Mouse (Mus musculus): ENCODE results near the gene 1700020N01Rik.

1700020N01Rik gene

GRCm38 (mm10) chr10:21592896-21593380 lies at the start of gene 1700020N01Rik:
1700020N01Rik (plus strand) TSS chr10:21593145.
- no peak for DNase-seq

- DNase-seq, result no peak
Observed at GRCm38 (mm10) chr10:21543576-21544278, 49.2 kb upstream of the 1700020N01Rik start.

DNA sequence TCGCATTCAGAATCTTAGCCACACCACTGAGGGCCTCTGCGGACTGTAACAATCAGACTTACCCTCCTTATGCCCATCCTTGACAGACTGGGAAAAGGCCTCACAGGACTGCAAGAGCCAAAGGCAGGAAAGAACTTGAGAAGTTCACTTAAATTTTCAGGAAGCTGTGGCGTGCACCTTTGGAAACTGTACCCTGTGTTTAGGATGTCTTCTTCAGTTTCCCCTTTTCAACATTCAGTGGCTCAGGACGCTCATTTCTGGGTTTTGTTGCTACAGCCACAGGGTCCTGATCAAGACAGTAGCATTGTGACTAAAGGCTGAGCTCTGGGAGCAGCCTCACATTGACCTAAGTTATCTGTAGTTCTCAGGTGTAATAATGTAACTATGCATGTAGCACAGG lies 48.2 kb upstream of the 1700020N01Rik start:
- DNase-seq, result no peak

DNA sequence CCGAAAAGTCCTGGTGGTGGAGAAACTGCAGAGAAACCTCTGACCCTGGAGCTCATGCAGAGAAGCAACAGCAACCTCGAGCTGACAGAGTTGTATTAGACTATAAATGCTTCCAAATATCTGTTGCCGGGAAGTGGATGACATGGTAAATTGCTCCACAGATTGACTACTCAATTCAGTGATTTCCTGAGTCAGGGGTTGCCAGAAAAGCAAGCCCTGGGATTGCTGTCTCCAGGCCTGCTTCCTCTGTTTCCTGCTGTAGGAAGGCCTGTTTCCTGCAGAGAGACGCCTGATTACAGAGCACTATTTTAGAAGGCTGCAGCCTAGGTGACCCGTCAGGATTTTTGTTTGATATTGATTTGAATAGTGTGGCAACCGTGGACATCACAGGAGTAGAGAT lies 47.5 kb upstream of the 1700020N01Rik start:
- DNase-seq, result no peak

- DNase-seq, result no peak
Observed at GRCm38 (mm10) chr10:21548871-21549505, 44.0 kb upstream of the 1700020N01Rik start.

DNA sequence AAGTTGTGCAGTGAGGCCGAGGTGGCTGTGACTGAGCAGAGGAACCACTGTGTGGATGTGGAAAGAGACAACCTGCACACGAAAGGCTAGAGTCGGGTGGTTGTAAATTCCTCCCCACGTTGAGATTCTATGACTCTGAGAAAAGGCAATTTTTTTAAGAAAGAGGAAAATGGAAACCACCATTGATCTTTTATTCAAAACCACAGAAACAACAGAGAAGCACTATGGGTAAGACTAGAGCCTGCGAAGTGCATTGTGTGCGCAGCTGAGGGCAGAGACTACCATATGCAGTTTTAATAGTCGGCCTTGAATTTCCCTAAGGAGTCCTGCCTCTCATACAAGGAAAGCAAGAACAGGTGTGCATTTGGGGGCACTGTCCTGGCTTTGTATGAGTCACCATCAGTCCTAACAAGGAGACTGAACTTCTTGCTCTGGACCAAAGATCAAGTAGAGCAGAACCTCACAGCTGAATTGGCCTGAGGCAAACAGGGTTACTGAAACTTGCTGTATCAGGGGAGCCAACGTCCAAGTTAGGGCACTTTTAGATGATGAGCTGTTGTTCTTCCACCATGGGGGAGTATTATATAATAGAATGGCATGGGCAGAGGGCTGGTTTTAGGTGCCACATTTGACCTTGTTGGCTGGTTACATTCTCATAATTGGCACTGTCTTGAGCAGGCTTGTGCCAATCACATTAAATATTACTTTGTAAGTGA lies 39.8 kb upstream of the 1700020N01Rik start:
- no peak for DNase-seq

DNA sequence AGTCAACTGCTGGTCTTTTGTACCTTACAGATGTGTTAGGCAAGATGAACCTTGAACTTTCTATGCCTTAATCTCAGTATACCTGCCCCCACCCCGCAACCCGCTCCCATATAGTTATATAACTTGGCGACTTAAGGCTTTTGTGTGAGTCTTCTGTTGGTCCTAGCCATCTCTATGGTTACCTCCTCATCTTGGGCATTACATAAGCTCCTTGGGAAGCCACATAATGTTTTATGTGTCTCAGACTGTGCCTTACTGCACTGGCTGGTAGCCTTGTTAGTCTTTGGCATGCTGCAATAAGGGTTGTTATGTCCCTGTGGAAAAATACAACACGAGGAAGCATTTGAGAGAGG lies 39.3 kb upstream of the 1700020N01Rik start:
- DNase-seq, result no peak

DNA sequence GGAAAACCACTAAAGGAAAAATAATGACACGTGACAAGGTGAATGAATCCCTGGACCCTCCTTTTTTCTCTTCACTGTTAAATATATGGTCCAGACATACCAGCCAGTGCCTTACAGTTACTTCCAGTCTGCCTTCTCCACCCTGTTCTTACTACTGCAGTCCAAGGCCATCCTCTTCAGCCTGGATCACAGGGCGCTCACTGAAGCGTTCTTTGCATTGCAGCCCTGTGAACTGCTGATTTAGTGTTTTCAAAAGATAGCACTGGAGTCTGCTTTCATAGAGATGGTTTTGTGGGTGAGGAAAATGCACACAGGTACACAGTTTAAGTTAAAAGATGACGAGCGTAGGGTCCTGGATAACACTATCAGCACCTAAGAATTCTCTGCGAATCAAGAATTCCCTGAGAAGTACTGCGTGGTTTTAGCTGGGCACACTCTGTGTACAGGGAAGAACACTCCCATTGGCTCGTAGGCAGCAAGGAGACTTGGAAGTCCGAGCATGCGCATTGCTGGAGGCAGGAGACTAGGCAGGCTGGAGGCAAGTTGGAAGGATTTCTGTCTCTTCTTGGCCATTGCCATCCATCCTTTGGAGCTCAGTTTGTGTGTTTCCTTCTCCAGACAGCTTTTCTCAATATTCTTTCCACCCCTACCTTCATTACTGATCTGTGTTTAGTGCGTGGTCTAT lies 37.9 kb upstream of the 1700020N01Rik start:
- no peak for DNase-seq

DNA sequence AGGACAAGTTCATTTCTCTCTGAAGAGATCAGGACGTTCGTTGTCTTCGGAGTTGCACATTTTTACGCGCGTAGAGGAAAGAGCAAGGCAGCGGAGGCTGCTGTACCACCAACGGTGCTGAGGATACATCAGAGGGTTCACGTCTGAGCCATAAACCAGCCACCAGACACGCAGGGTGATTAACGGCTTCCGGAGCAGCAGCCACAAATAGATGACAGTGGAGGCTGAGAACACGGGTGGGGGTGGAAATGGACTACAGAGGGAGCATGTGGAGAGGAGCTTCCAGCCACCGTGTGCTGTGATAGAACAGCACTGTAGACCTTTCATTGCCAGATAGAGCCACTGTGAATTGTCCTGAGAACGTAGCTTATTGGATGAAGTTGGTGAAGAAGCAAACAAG lies 33.2 kb upstream of the 1700020N01Rik start:
- no peak for DNase-seq

GRCm38 (mm10) chr10:21561181-21561580 lies 31.8 kb upstream of the 1700020N01Rik start:
- no peak for DNase-seq

- DNase-seq, result no peak
Observed at GRCm38 (mm10) chr10:21563446-21563845, 29.5 kb upstream of the 1700020N01Rik start.

- no peak for DNase-seq
Observed at GRCm38 (mm10) chr10:21564189-21564588, 28.8 kb upstream of the 1700020N01Rik start.

DNA sequence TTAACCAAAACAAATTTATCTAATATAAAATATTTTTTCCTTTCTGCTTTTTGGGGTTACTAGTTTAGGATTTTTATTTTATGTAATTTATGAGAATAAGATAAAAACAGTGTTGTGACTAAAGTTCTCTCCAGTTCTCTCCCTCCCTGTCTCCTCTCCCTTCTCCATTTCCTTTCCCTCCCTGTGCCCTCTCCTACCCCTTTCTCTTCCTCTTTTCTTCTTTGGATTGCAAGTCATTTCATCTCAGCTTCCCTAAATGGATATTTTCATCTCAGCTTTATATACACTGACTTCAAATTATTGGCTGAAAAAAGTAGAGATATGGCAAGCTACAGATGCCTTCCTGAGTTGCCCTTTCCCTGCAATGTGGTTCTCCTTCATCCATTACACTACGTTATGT lies 26.9 kb upstream of the 1700020N01Rik start:
- DNase-seq, result no peak

GRCm38 (mm10) chr10:21571615-21572014 lies 21.3 kb upstream of the 1700020N01Rik start:
- DNase-seq, result no peak

- DNase-seq, result no peak
Observed at GRCm38 (mm10) chr10:21573713-21574112, 19.2 kb upstream of the 1700020N01Rik start.

DNA sequence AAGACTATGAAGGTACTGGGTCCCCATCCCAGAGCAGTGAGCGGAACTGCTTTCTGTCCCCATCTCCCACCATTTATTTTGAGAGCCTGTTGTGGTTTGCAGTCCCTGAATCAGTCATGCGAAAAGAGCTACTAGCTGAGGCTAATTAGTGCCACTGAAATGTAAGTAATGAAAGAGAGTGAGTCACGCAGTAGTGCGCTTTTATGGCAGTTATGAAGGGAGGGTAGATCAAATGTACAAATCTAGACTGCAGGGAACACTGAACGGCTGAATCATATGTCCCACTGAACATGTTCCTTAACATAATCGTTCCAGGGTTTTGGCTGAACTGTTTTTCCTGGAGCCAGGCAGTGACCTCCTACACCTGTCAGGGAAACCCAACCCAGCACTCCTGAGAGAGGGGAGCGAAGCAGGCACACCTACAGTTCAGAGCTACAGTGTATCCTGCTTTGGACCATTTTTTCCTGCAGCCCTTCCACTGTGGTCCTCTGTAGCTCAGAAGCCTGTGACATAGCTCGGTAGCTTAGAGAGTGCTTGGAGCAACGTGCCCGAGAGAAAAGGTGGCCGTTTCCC lies 17.1 kb upstream of the 1700020N01Rik start:
- DNase-seq, result no peak

DNA sequence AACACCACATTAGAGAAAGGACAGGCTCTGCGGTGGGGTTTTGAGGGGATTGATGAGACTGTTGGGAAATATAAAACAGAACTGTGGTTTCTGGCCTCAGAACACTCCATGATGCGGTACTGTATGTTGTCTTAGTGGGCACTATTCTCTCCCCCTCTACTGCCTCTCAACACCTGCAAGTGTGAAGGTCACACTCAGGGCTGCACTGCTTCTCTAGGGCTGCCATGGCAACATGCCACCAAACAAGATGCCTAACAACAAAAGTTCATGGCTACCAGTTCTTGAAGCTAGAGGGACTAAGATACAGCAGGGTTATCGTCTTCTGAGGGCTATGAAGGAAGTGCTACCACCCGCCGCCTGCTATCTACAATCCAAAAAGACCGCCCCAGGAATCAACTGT lies 15.1 kb upstream of the 1700020N01Rik start:
- no peak for DNase-seq

DNA sequence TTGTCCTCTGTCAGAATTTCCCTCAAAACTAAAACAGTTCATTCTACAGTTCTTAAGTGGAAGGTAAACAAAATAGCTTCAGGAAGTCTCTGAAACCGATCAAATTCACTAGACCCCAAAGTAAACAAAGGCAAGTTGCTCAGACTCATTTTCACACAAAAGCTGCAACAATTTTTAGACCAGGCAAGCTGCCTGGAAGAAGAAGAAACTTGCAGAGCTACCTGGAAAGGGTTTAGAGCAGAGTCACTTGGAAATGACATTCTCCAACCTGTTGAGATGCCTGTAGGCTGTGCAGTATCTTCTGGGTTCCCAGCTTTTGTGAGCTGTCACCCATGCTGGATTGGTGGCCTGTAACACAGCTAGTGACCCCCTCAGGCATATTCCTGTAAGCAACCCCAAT lies 11.4 kb upstream of the 1700020N01Rik start:
- no peak for DNase-seq

- no peak for DNase-seq
Observed at GRCm38 (mm10) chr10:21587041-21587440, 5.9 kb upstream of the 1700020N01Rik start.

DNA sequence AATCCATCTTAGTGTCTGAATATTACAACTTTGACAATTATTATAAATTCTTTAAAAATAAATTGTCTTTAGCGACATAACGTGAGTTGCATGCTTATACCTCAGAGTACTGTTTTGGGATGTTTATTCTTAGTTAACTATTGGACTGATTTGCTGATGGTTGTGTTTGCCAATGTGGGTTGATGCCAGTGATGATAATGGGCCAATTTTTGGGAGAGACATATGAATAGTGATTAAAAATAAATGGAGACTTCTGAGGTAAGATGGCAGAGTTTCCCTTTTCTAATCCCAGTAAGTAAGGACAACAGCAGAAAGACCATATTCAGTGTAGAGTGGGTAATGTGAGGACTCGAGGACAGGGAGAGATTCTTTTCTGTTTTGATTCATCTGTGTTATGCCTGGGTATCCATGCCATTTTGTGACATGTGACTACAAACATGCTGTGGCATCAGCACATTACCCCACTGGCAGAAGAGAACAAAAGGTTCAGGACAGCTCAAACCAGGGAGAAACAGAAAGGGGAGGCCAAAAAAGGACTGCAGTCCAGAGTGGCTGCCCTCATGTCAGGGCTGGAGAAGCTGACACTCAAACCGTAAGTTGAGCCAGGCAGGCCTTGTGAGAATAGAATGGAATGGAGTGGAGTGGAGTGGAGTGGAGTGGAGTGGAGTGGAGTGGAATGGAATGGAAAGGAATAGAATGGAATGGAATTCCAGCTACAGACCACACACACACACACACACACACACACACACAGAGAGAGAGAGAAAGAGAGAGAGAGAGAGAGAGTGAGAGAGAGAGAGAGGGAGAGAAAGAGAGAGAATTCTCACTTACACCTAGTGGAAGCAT lies 4.7 kb upstream of the 1700020N01Rik start:
- no peak for DNase-seq

GRCm38 (mm10) chr10:21600931-21601330 lies 8.0 kb downstream of the 1700020N01Rik start:
- peak; percentile 59 for DNase-seq

GRCm38 (mm10) chr10:21604476-21604875 lies 11.5 kb downstream of the 1700020N01Rik start:
- DNase-seq, result no peak
